Mouse (Mus musculus): ENCODE measurements around the gene Hspbap1. TPM values are rescaled to one million over a fixed set of nuclear protein-coding genes. Genes with fewer than 3 reads are reported as not detected.

Hspbap1 gene
- polyA plus RNA-seq, 1 experiment, result 4.4 TPM

DNA sequence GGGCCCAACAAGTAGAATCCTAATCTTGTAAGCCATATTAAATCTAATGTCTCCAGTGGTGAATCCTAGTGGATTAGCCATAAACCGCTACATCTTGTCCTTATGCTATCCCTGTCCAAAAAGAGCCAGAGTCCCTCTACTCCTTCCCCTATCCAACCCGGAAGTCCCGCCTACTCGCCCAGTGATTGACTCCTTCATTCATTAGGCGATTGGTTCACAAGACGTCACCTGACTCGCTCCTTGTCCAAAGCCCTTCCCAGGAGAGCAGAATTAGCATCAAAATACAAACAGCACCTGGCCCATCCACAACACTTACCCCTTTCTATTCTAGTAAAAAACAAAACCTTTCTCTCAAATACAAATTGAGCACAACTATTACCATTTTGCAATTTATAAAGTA lies 59.8 kb downstream of the Hspbap1 start:
- Histone ChIP-seq H3K36me3 (ENCODE audit: control insufficient read depth, insufficient read depth, low read length) (peaks cover 27% of the 10 kb centered on the region), H3K27ac (ENCODE audit: insufficient read depth, low read depth, low read length) (no peak overlapping the region), H3K27me3 (ENCODE audit: control insufficient read depth, insufficient read depth, low read length) (no peaks in the 10 kb centered on the region), H3K4me1 (ENCODE audit: control insufficient read depth, insufficient read depth, insufficient read length, low read length) (no peaks in the 10 kb centered on the region), H3K4me3 (ENCODE audit: low read depth, low read length) (no peak overlapping the region)
- TF ChIP-seq POLR2A (IDR thresholded peaks at IDR 0.05; ENCODE audit: low read depth, low read length) (no peak), CTCF (IDR thresholded peaks at IDR 0.05; ENCODE audit: extremely low read depth, insufficient read length, insufficient replicate concordance, low read depth, low read length) (no peak)
- 61% methylated on average over 7 of the region's 7 CpGs for WGBS

- 94% methylated on average over 3 of the region's 3 CpGs for WGBS
- no peak for TF ChIP-seq CTCF (IDR thresholded peaks at IDR 0.05; ENCODE audit: extremely low read depth, insufficient read length, insufficient replicate concordance, low read depth, low read length)
- TF ChIP-seq POLR2A (IDR thresholded peaks at IDR 0.05; ENCODE audit: low read depth, low read length), result no peak
Measured at GRCm38 (mm10) chr16:35832926-35833325, 62.8 kb downstream of the Hspbap1 start.

GRCm38 (mm10) chr16:35834653-35835052 lies 64.5 kb downstream of the Hspbap1 start:
- Histone ChIP-seq H3K27ac (ENCODE audit: insufficient read depth, low read depth, low read length) (no peak overlapping the region), H3K27me3 (ENCODE audit: control insufficient read depth, insufficient read depth, low read length) (no peaks in the 10 kb centered on the region), H3K36me3 (ENCODE audit: control insufficient read depth, insufficient read depth, low read length) (peaks cover 51% of the 10 kb centered on the region), H3K4me3 (ENCODE audit: low read depth, low read length) (no peak overlapping the region), H3K4me1 (ENCODE audit: control insufficient read depth, insufficient read depth, insufficient read length, low read length) (no peaks in the 10 kb centered on the region)
- TF ChIP-seq POLR2A (IDR thresholded peaks at IDR 0.05; ENCODE audit: low read depth, low read length) (no peak), CTCF (IDR thresholded peaks at IDR 0.05; ENCODE audit: extremely low read depth, insufficient read length, insufficient replicate concordance, low read depth, low read length) (no peak)
- WGBS, result 92% methylated on average over 8 of the region's 8 CpGs

More at GRCm38 (mm10) chr16:35832926-35833325, 62.8 kb downstream of the Hspbap1 start:
- Histone ChIP-seq H3K36me3 (ENCODE audit: control insufficient read depth, insufficient read depth, low read length) (peaks cover 38% of the 10 kb centered on the region), H3K27me3 (ENCODE audit: control insufficient read depth, insufficient read depth, low read length) (no peaks in the 10 kb centered on the region), H3K4me3 (ENCODE audit: low read depth, low read length) (no peak overlapping the region), H3K27ac (ENCODE audit: insufficient read depth, low read depth, low read length) (no peak overlapping the region), H3K4me1 (ENCODE audit: control insufficient read depth, insufficient read depth, insufficient read length, low read length) (no peaks in the 10 kb centered on the region)

DNA sequence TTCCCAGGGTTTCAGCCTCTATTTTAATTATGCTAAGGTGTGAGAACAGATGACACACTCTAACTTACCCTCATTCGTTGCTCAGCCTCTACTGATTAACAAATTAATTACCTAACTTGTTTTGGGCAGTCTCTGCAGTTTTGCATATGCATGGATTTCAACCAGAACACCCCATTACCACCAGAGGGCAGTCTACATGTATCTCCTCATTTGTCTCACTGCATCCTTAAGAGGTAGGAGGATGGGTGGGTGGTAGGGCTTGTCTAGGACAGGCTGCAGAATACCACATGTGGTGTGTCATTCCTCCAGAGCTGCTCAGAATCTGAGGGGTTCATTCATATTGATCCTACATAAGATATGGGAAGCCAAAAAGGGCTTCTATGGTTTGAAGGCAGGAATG lies 69.5 kb downstream of the Hspbap1 start:
- WGBS, result 10% methylated on average over 1 of the region's 1 CpGs
- Histone ChIP-seq H3K27me3 (ENCODE audit: control insufficient read depth, insufficient read depth, low read length) (no peaks in the 10 kb centered on the region), H3K4me1 (ENCODE audit: control insufficient read depth, insufficient read depth, insufficient read length, low read length) (no peaks in the 10 kb centered on the region), H3K4me3 (ENCODE audit: low read depth, low read length) (no peak overlapping the region), H3K27ac (ENCODE audit: insufficient read depth, low read depth, low read length) (no peak overlapping the region), H3K36me3 (ENCODE audit: control insufficient read depth, insufficient read depth, low read length) (peaks cover 72% of the 10 kb centered on the region)
- TF ChIP-seq POLR2A (IDR thresholded peaks at IDR 0.05; ENCODE audit: low read depth, low read length), result no peak
- peak; percentile 10; the same call in 1 of the 2 replicates for TF ChIP-seq CTCF (IDR thresholded peaks at IDR 0.05; ENCODE audit: extremely low read depth, insufficient read length, insufficient replicate concordance, low read depth, low read length)

DNA sequence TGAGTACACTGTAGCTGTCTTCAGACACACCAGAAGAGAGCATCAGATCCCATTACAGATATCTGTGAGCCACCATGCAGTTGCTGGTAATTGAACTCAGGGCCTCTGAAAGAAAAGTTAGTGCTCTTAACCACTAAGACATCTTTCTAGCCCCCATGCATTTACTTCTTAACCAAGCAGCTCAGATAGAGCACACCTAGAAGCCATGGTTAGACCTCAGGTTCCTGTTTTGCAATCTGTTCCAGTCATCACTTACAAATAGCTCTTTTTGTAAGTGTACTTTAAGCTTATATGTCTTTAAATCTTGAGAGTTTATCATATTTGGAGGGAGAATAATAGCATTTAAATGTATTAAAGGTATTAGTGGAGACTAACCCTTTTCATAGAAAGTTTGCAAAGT lies 77.0 kb downstream of the Hspbap1 start:
- Histone ChIP-seq H3K4me3 (ENCODE audit: low read depth, low read length) (no peak overlapping the region), H3K27me3 (ENCODE audit: control insufficient read depth, insufficient read depth, low read length) (no peaks in the 10 kb centered on the region), H3K36me3 (ENCODE audit: control insufficient read depth, insufficient read depth, low read length) (peaks cover 48% of the 10 kb centered on the region), H3K27ac (ENCODE audit: insufficient read depth, low read depth, low read length) (no peak overlapping the region), H3K4me1 (ENCODE audit: control insufficient read depth, insufficient read depth, insufficient read length, low read length) (no peaks in the 10 kb centered on the region)
- TF ChIP-seq CTCF (IDR thresholded peaks at IDR 0.05; ENCODE audit: extremely low read depth, insufficient read length, insufficient replicate concordance, low read depth, low read length), result no peak
- no peak for TF ChIP-seq POLR2A (IDR thresholded peaks at IDR 0.05; ENCODE audit: low read depth, low read length)

- no peak overlapping the region for H3K4me3 ChIP-seq (ENCODE audit: low read depth, low read length)
- no peak overlapping the region for H3K27ac ChIP-seq (ENCODE audit: insufficient read depth, low read depth, low read length)
- H3K36me3 ChIP-seq (ENCODE audit: control insufficient read depth, insufficient read depth, low read length), result peaks cover 66% of the 10 kb centered on the region
- H3K27me3 ChIP-seq (ENCODE audit: control insufficient read depth, insufficient read depth, low read length), result no peaks in the 10 kb centered on the region
- WGBS, result 79% methylated on average over 4 of the region's 4 CpGs
- H3K4me1 ChIP-seq (ENCODE audit: control insufficient read depth, insufficient read depth, insufficient read length, low read length), result no peaks in the 10 kb centered on the region
- TF ChIP-seq CTCF (IDR thresholded peaks at IDR 0.05; ENCODE audit: extremely low read depth, insufficient read length, insufficient replicate concordance, low read depth, low read length) (no peak), POLR2A (IDR thresholded peaks at IDR 0.05; ENCODE audit: low read depth, low read length) (no peak)
Measured at GRCm38 (mm10) chr16:35855846-35856245, 85.7 kb downstream of the Hspbap1 start.

DNA sequence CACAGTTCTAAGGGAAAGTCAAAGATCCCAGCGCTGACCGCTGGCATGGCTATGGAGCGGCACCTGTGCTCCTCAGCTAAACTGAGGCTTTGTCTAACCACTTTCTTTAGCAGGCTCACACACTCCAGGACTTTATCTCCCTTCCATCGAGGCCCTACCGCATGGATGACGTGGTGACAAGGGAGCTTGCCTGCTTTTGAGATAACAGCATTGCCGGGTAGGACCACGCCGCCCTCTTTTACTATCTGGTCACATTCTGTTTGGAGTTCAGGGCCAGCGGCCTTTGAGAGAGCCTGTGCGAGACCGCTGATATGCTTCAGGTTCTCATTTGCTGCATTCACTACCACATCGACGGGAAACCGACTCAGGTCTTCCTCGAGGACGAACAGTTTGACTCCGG lies 86.6 kb downstream of the Hspbap1 start:
- no peak for TF ChIP-seq POLR2A (IDR thresholded peaks at IDR 0.05; ENCODE audit: low read depth, low read length)
- TF ChIP-seq CTCF (IDR thresholded peaks at IDR 0.05; ENCODE audit: extremely low read depth, insufficient read length, insufficient replicate concordance, low read depth, low read length), result no peak
- Histone ChIP-seq H3K4me3 (ENCODE audit: low read depth, low read length) (no peak overlapping the region), H3K27me3 (ENCODE audit: control insufficient read depth, insufficient read depth, low read length) (no peaks in the 10 kb centered on the region), H3K4me1 (ENCODE audit: control insufficient read depth, insufficient read depth, insufficient read length, low read length) (no peaks in the 10 kb centered on the region), H3K36me3 (ENCODE audit: control insufficient read depth, insufficient read depth, low read length) (peaks cover 75% of the 10 kb centered on the region), H3K27ac (ENCODE audit: insufficient read depth, low read depth, low read length) (no peak overlapping the region)
- WGBS, result 90% methylated on average over 18 of the region's 18 CpGs

All from small intestine, adult 2 months (tissue).